Mouse (Mus musculus) G1E (cell line): ENCODE data around the gene Scnn1b.

Source experiments
- CTCF ChIP-seq: IDR thresholded peaks from 2 replicates; pipeline ENCODE4 v1.5.1; 2012; ENCODE audit warnings: low read depth, low read length, inconsistent platforms, mixed read lengths
- GATA1 ChIP-seq: IDR thresholded peaks from 2 replicates; pipeline ENCODE4 v1.6.1; 2012; ENCODE audit warnings: borderline replicate concordance, low read length, inconsistent platforms, mixed read lengths
- POLR2AphosphoS5 ChIP-seq: IDR thresholded peaks from 2 replicates; pipeline ENCODE4 v1.6.1; 2012; ENCODE audit warnings: low read depth, low read length, inconsistent platforms; ENCODE audit not compliant: insufficient replicate concordance

DNA sequence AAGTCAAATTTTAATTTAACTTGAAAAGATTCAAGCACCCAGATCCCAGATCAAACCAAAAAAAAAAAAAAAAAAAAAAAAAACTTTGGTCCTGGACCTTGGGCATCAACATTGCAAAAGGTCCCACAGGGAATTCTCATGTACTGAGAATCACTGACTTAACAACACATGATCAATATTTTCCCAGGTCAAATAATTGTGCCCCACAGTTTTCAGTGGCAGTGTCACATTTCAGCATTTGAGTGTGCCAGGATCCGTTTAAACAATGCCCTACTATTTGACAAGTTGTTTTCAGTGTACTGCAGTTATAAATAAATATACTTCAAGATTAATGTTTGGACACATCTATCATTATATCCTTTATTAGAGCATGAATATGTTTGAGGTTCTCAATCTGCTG is 36.4 kb upstream of the Scnn1b start:
- TF ChIP-seq CTCF (no peak), POLR2AphosphoS5 (no peak), GATA1 (no peak)
